ENCODE assay signal across 15 mouse cellular contexts in genomic region chr15:77142787-77143186, GRCm38 (mm10).
"Had no signal": no experiment of that assay in that cellular context is flagged by ENCODE, and none has a peak within 500 bp of the region (broad histone marks: within the 10 kb centered on the region; RNA-seq: fewer than 3 reads in every experiment).

No protein-coding gene starts in this region.

- H3K27ac ChIP-seq: kidney, postnatal 0 days; limb, embryonic 15.5 days; midbrain, embryonic 10.5 days had no signal

- H3K4me3 ChIP-seq: limb, embryonic 15.5 days; midbrain, embryonic 10.5 days had no signal

- H3K9me3 ChIP-seq: limb, embryonic 15.5 days; midbrain, embryonic 10.5 days had no signal

- H3K9ac ChIP-seq: limb, embryonic 15.5 days; lung, embryonic 14.5 days had no signal

- DNase-seq: kidney, adult 11 months; kidney, adult 9 months; kidney, postnatal 36 days; layer of hippocampus, adult 9-11 months; layer of hippocampus, postnatal 36 days; lung, embryonic 14.5 days; lung, postnatal 10 days; lung, postnatal 4 days; right cerebral cortex, postnatal 14 days; thymus, adult 18-20 months; thymus, postnatal 14 days had no signal

- ATAC-seq: midbrain, embryonic 16.5 days had no signal

- H3K27me3 ChIP-seq: limb, embryonic 15.5 days had no signal

- H3K4me2 ChIP-seq: limb, embryonic 15.5 days; lung, embryonic 14.5 days had no signal

- H3K36me3 ChIP-seq: midbrain, embryonic 10.5 days had no signal
